Mouse (Mus musculus) intestine, embryonic 15.5 days (tissue): Measurements from ENCODE around the gene Fam169b. TPM values are rescaled to one million over a fixed set of nuclear protein-coding genes. Genes with fewer than 3 reads are reported as not detected.
A peak's percentile ranks its signal among the peaks of the same experiment; 100 is the strongest.
"Not testable (repeated sequence)": the region's sequence is repeated elsewhere in the genome, so short reads cannot be mapped to it uniquely, and the experiment has no call there.

Experiments used
- ATAC-seq: fragments of 200-750 bp; cut with Nextera tagmentation; 2 replicates; pipeline ENCODE4 v1.8.0; 2017; ENCODE audit warnings: moderate TSS enrichment, moderate library complexity
- H3K27ac ChIP-seq: fragments of 300-500 bp; sonication (generic); 2 replicates; pipeline ENCODE4 v1.5.1; 2015; ENCODE audit warnings: mild to moderate bottlenecking, inconsistent platforms
- H3K27me3 ChIP-seq: fragments of 300-500 bp; sonication (generic); replicated peaks from 2 replicates; pipeline ENCODE4 v1.6.1; 2015; ENCODE audit warnings: inconsistent platforms
- H3K36me3 ChIP-seq: fragments of 300-500 bp; sonication (generic); 2 replicates; pipeline ENCODE4 v1.6.1; 2015; ENCODE audit warnings: inconsistent platforms
- H3K4me1 ChIP-seq: fragments of 300-500 bp; sonication (generic); replicated peaks from 2 replicates; pipeline ENCODE4 v1.6.1; 2015; ENCODE audit warnings: inconsistent platforms
- H3K4me2 ChIP-seq: fragments of 300-500 bp; sonication (generic); replicated peaks from 2 replicates; pipeline ENCODE4 v1.6.1; 2015; ENCODE audit warnings: mild to moderate bottlenecking, inconsistent platforms
- H3K4me3 ChIP-seq: fragments of 300-500 bp; sonication (generic); replicated peaks from 2 replicates; pipeline ENCODE4 v1.5.1; 2015; ENCODE audit warnings: inconsistent platforms
- H3K9ac ChIP-seq: fragments of 300-500 bp; sonication (generic); 2 replicates; pipeline ENCODE4 v1.6.1; 2015; ENCODE audit warnings: inconsistent platforms
- H3K9me3 ChIP-seq: fragments of 300-500 bp; sonication (generic); 2 replicates; pipeline ENCODE4 v1.6.1; 2016; ENCODE audit warnings: inconsistent platforms
- WGBS: fragments of 180-500 bp; shearing (Covaris S2); methylation state at CpG from one replicate; pipeline ENCODE4 v1.1.7; 2015; 5-methylcytosine and 5-hydroxymethylcytosine counted together
- polyA plus RNA-seq: library from polyadenylated mRNA; unstranded; fragments of >200 nt; fragmentation: Nextera tagmentation; extraction: Ambion mirVana; gene quantifications from 2 replicates; pipeline ENCODE4 v1.2.1, GENCODE M21; 2015

Gene Fam169b
- polyA plus RNA-seq, 1 experiment from 2014 or later = 0.21 TPM

- Histone ChIP-seq H3K4me3 (no peak overlapping the region), H3K4me1 (peaks cover 12% of the 10 kb centered on the region), H3K36me3 (no peaks in the 10 kb centered on the region), H3K9me3 (no peaks in the 10 kb centered on the region), H3K27me3 (peaks cover 3% of the 10 kb centered on the region; the same call in 1 of the 2 replicates), H3K9ac (no peak overlapping the region), H3K27ac (no peak overlapping the region), H3K4me2 (no peak overlapping the region)
- ATAC-seq = no peak
- WGBS = 20% methylated on average over 6 of the region's 6 CpGs
Observed at GRCm38 (mm10) chr7:68266691-68267090, 6.9 kb upstream of the Fam169b start.

GRCm38 (mm10) chr7:68270551-68270950 lies 3.1 kb upstream of the Fam169b start:
- Histone ChIP-seq H3K27me3 (peaks cover 3% of the 10 kb centered on the region), H3K36me3 (no peaks in the 10 kb centered on the region), H3K4me2 (no peak overlapping the region), H3K27ac (no peak overlapping the region), H3K9ac (no peak overlapping the region), H3K4me1 (no peaks in the 10 kb centered on the region; the same call in 1 of the 2 replicates), H3K4me3 (no peak overlapping the region), H3K9me3 (no peaks in the 10 kb centered on the region)
- WGBS = 30% methylated on average over 4 of the region's 4 CpGs
- no peak; the same call in 1 of the 2 replicates for ATAC-seq

GRCm38 (mm10) chr7:68271816-68272215 lies 1.8 kb upstream of the Fam169b start:
- Histone ChIP-seq H3K36me3 (no peaks in the 10 kb centered on the region), H3K27me3 (peaks cover 3% of the 10 kb centered on the region), H3K4me2 (no peak overlapping the region), H3K4me1 (peaks cover 9% of the 10 kb centered on the region), H3K9ac (no peak overlapping the region), H3K27ac (no peak overlapping the region), H3K4me3 (no peak overlapping the region), H3K9me3 (no peaks in the 10 kb centered on the region)
- ATAC-seq = no peak
- WGBS = 92% methylated on average over 6 of the region's 6 CpGs

- no peak overlapping the region for H3K4me3 ChIP-seq
- no peak for ATAC-seq
- 88% methylated on average over 10 of the region's 10 CpGs for WGBS
Observed at GRCm38 (mm10) chr7:68272607-68273006, 1.0 kb upstream of the Fam169b start.

GRCm38 (mm10) chr7:68274218-68274617 lies 579 bp downstream of the Fam169b start:
- Histone ChIP-seq H3K9ac (no peak overlapping the region), H3K36me3 (no peaks in the 10 kb centered on the region), H3K27me3 (peaks cover 6% of the 10 kb centered on the region), H3K4me1 (peaks cover 9% of the 10 kb centered on the region), H3K4me2 (no peak overlapping the region), H3K4me3 (no peak overlapping the region), H3K27ac (no peak overlapping the region), H3K9me3 (no peaks in the 10 kb centered on the region)
- no peak for ATAC-seq
- WGBS = 81% methylated on average over 2 of the region's 2 CpGs

More at GRCm38 (mm10) chr7:68272607-68273006, 1.0 kb upstream of the Fam169b start:
- H3K9ac ChIP-seq = no peak overlapping the region
- no peak overlapping the region for H3K27ac ChIP-seq
- no peaks in the 10 kb centered on the region for H3K36me3 ChIP-seq
- H3K4me2 ChIP-seq = no peak overlapping the region
- H3K9me3 ChIP-seq = no peaks in the 10 kb centered on the region
- peaks cover 9% of the 10 kb centered on the region for H3K4me1 ChIP-seq
- H3K27me3 ChIP-seq = peaks cover 3% of the 10 kb centered on the region

GRCm38 (mm10) chr7:68274951-68275350 lies 1.3 kb downstream of the Fam169b start:
- H3K27ac ChIP-seq = no peak overlapping the region
- no peaks in the 10 kb centered on the region for H3K9me3 ChIP-seq
- no peak overlapping the region for H3K4me3 ChIP-seq
- H3K4me1 ChIP-seq = peaks cover 9% of the 10 kb centered on the region
- peaks cover 6% of the 10 kb centered on the region for H3K27me3 ChIP-seq
- 59% methylated on average over 9 of the region's 9 CpGs for WGBS
- H3K36me3 ChIP-seq = no peaks in the 10 kb centered on the region
- ATAC-seq = no peak
- H3K9ac ChIP-seq = no peak overlapping the region
- no peak overlapping the region for H3K4me2 ChIP-seq

GRCm38 (mm10) chr7:68275445-68275837 lies 1.8 kb downstream of the Fam169b start:
- not testable (repeated sequence) for H3K4me1 ChIP-seq, H3K9ac ChIP-seq, ATAC-seq, H3K9me3 ChIP-seq, H3K27ac ChIP-seq, H3K36me3 ChIP-seq, H3K27me3 ChIP-seq
- 49% methylated on average over 9 of the region's 9 CpGs for WGBS
- H3K4me2 ChIP-seq = peak overlapping the region; percentile 83
- H3K4me3 ChIP-seq = peak overlapping the region; percentile 38

GRCm38 (mm10) chr7:68275838-68276731 lies 2.4 kb downstream of the Fam169b start:
- Histone ChIP-seq H3K9ac (peak overlapping the region; percentile 32; the same call in 1 of the 2 replicates), H3K36me3 (no peaks in the 10 kb centered on the region), H3K4me1 (peaks cover 9% of the 10 kb centered on the region), H3K27me3 (peaks cover 6% of the 10 kb centered on the region), H3K4me3 (peak overlapping the region; percentile 38), H3K27ac (no peak overlapping the region), H3K4me2 (peak overlapping the region; percentile 83), H3K9me3 (no peaks in the 10 kb centered on the region)
- peak; percentile 69 for ATAC-seq
- WGBS = 11% methylated on average over 35 of the region's 36 CpGs

GRCm38 (mm10) chr7:68277054-68277896 lies 3.6 kb downstream of the Fam169b start:
- Histone ChIP-seq H3K9me3 (no peaks in the 10 kb centered on the region), H3K36me3 (no peaks in the 10 kb centered on the region), H3K9ac (no peak overlapping the region), H3K4me3 (no peak overlapping the region), H3K27me3 (peaks cover 6% of the 10 kb centered on the region), H3K27ac (no peak overlapping the region), H3K4me1 (peaks cover 9% of the 10 kb centered on the region), H3K4me2 (no peak overlapping the region)
- ATAC-seq = no peak
- 45% methylated on average over 11 of the region's 11 CpGs for WGBS

GRCm38 (mm10) chr7:68277897-68278270 lies 4.2 kb downstream of the Fam169b start:
- H3K27ac ChIP-seq = no peak overlapping the region
- no peak overlapping the region for H3K4me2 ChIP-seq
- peaks cover 9% of the 10 kb centered on the region for H3K4me1 ChIP-seq
- H3K27me3 ChIP-seq = peaks cover 6% of the 10 kb centered on the region
- no peak overlapping the region for H3K4me3 ChIP-seq
- H3K9ac ChIP-seq = no peak overlapping the region
- H3K36me3 ChIP-seq = no peaks in the 10 kb centered on the region
- H3K9me3 ChIP-seq = no peaks in the 10 kb centered on the region
- ATAC-seq = no peak
- WGBS = 74% methylated on average over 4 of the region's 4 CpGs

- Histone ChIP-seq H3K4me1 (peaks cover 9% of the 10 kb centered on the region), H3K36me3 (no peaks in the 10 kb centered on the region), H3K4me2 (no peak overlapping the region), H3K9ac (no peak overlapping the region), H3K4me3 (no peak overlapping the region), H3K27ac (no peak overlapping the region), H3K9me3 (no peaks in the 10 kb centered on the region), H3K27me3 (peaks cover 6% of the 10 kb centered on the region)
- no peak for ATAC-seq
- 93% methylated on average over 6 of the region's 6 CpGs for WGBS
Observed at GRCm38 (mm10) chr7:68278385-68278784, 4.7 kb downstream of the Fam169b start.

GRCm38 (mm10) chr7:68278908-68279307 lies 5.3 kb downstream of the Fam169b start:
- H3K36me3 ChIP-seq = no peaks in the 10 kb centered on the region
- H3K9me3 ChIP-seq = no peaks in the 10 kb centered on the region
- peaks cover 9% of the 10 kb centered on the region for H3K4me1 ChIP-seq
- H3K4me2 ChIP-seq = no peak overlapping the region
- no peak overlapping the region for H3K4me3 ChIP-seq
- ATAC-seq = no peak
- H3K27ac ChIP-seq = no peak overlapping the region
- peaks cover 6% of the 10 kb centered on the region for H3K27me3 ChIP-seq
- no peak overlapping the region for H3K9ac ChIP-seq
- WGBS = 69% methylated on average over 6 of the region's 6 CpGs
